Comparison of ENCODE assay signal across 10 mouse cellular contexts in the genomic region with DNA sequence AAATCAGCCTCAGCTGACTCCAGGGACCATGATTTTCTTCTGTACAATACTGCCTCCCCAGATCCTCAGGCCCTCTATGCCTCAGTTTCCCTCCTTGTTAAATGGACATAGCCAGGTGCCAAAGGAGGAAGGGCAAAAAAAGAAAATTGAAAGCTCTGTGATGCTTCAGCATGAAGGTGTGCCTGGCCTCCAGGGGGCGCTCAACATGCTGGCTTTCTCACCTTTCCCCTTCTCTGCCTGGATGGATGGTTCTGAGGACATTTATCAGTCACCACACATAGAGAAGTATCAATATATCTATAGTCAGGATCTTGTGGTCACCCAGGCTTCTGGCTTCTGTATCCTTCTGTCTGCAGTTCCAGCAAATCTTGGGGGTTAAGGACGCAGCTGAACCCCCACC. TPM values are rescaled to one million over a fixed set of nuclear protein-coding genes. Genes with fewer than 3 reads are reported as not detected.
DNase-seq lines count a peak whose midpoint lies in the region; ATAC-seq and TF ChIP-seq lines count a peak whose summit lies in the region.
"Had no signal": no experiment of that assay in that cellular context is flagged by ENCODE, and none has a peak within 500 bp of the region (broad histone marks: within the 10 kb centered on the region; RNA-seq: fewer than 3 reads in every experiment).

No protein-coding gene starts in this region.

- WGBS in hindbrain, postnatal 0 days, result 43% methylated on average over 2 of the region's 2 CpGs
- 42% methylated on average over 2 of the region's 2 CpGs for WGBS in hindbrain, embryonic 12.5 days
- WGBS in limb, embryonic 11.5 days, result 42% methylated on average over 2 of the region's 2 CpGs

- no peak overlapping the region for H3K4me3 ChIP-seq in hindbrain, postnatal 0 days (ENCODE audit: low read length)
- H3K4me3 ChIP-seq in hindbrain, embryonic 12.5 days, result no peak overlapping the region
- 0 out of 2 replicates have a peak overlapping the region, but pooled peaks have one; percentile 50 for H3K4me3 ChIP-seq in E14TG2a.4 (replicated peaks; ENCODE audit: low read length)
- H3K4me3 ChIP-seq in limb, embryonic 11.5 days (ENCODE audit: low read depth, low read length), result no peak overlapping the region
- H3K4me3 ChIP-seq: embryonic facial prominence, embryonic 12.5 days; limb, embryonic 15.5 days had no signal

- DNase-seq in hindbrain, postnatal 0 days (ENCODE audit: low spot score), result peak; percentile 25
- DNase-seq in brain, embryonic 14.5 days (ENCODE audit: low read depth), result peak; percentile 37
- DNase-seq in gastrocnemius, adult 18-20 months (ENCODE audit: low spot score), result peak; percentile 62
- DNase-seq in limb, embryonic 11.5 days (ENCODE audit: low spot score), result peak; percentile 74
- peak; percentile 30 for DNase-seq in retina, adult 2 months (ENCODE audit: low read depth, low spot score)
- peak; percentile 41 for DNase-seq in urinary bladder, adult 2 months (ENCODE audit: low spot score)

- ATAC-seq in hindbrain, postnatal 0 days, result no peak
- ATAC-seq in hindbrain, embryonic 12.5 days (ENCODE audit: low FRiP score), result no peak
- no peak for ATAC-seq in limb, embryonic 11.5 days (ENCODE audit: insufficient number of reproducible peaks, low FRiP score, low TSS enrichment, low read depth)

- no peaks in the 10 kb centered on the region for H3K9me3 ChIP-seq in hindbrain, postnatal 0 days (ENCODE audit: low read length)
- peaks cover 5% of the 10 kb centered on the region for H3K9me3 ChIP-seq in hindbrain, embryonic 12.5 days (replicated peaks)
- H3K9me3 ChIP-seq in E14TG2a.4 (ENCODE audit: low read length), result no peaks in the 10 kb centered on the region
- H3K9me3 ChIP-seq in limb, embryonic 11.5 days (ENCODE audit: control insufficient read depth, low read length), result no peaks in the 10 kb centered on the region
- H3K9me3 ChIP-seq: embryonic facial prominence, embryonic 12.5 days; limb, embryonic 15.5 days had no signal

- no peak for TF ChIP-seq POLR2A in brain, embryonic 14.5 days (IDR thresholded peaks at IDR 0.05; ENCODE audit: borderline replicate concordance, extremely low read depth, insufficient read depth, insufficient read length, poor library complexity, severe bottlenecking)

- no peaks in the 10 kb centered on the region for H3K27me3 ChIP-seq in hindbrain, postnatal 0 days (ENCODE audit: insufficient read depth, low read length)
- H3K27me3 ChIP-seq in hindbrain, embryonic 12.5 days, result no peaks in the 10 kb centered on the region
- 0 out of 2 replicates have a peak, but pooled peaks cover 3% of the 10 kb centered on the region for H3K27me3 ChIP-seq in E14TG2a.4 (ENCODE audit: insufficient read depth, low read length)
- no peaks in the 10 kb centered on the region for H3K27me3 ChIP-seq in limb, embryonic 11.5 days (ENCODE audit: control insufficient read depth, insufficient read depth, low read length)
- H3K27me3 ChIP-seq: embryonic facial prominence, embryonic 12.5 days; limb, embryonic 15.5 days had no signal

- no peak overlapping the region for H3K9ac ChIP-seq in hindbrain, postnatal 0 days (replicated peaks; ENCODE audit: low read length)
- no peak overlapping the region for H3K9ac ChIP-seq in hindbrain, embryonic 12.5 days
- no peak overlapping the region for H3K9ac ChIP-seq in limb, embryonic 11.5 days (ENCODE audit: low read length)
- H3K9ac ChIP-seq: embryonic facial prominence, embryonic 12.5 days; limb, embryonic 15.5 days had no signal

- no peak overlapping the region for H3K27ac ChIP-seq in hindbrain, postnatal 0 days
- no peak overlapping the region for H3K27ac ChIP-seq in hindbrain, embryonic 12.5 days
- H3K27ac ChIP-seq in limb, embryonic 11.5 days (replicated peaks; ENCODE audit: low read depth, low read length), result no peak overlapping the region
- H3K27ac ChIP-seq: embryonic facial prominence, embryonic 12.5 days; limb, embryonic 15.5 days had no signal

- no peaks in the 10 kb centered on the region; the same call in 1 of the 2 replicates for H3K4me1 ChIP-seq in hindbrain, postnatal 0 days (ENCODE audit: insufficient read depth, low read length)
- peaks cover 6% of the 10 kb centered on the region for H3K4me1 ChIP-seq in hindbrain, embryonic 12.5 days
- H3K4me1 ChIP-seq in E14TG2a.4 (replicated peaks; ENCODE audit: low read depth, low read length), result peaks cover 16% of the 10 kb centered on the region
- H3K4me1 ChIP-seq in limb, embryonic 11.5 days (ENCODE audit: control insufficient read depth, insufficient read depth, low read length), result 0 out of 2 replicates have a peak, but pooled peaks cover 3% of the 10 kb centered on the region

- H3K36me3 ChIP-seq in hindbrain, postnatal 0 days (ENCODE audit: insufficient read depth, low read length), result no peaks in the 10 kb centered on the region
- no peaks in the 10 kb centered on the region for H3K36me3 ChIP-seq in hindbrain, embryonic 12.5 days
- no peaks in the 10 kb centered on the region for H3K36me3 ChIP-seq in E14TG2a.4 (ENCODE audit: insufficient read depth, low read length)
- no peaks in the 10 kb centered on the region for H3K36me3 ChIP-seq in limb, embryonic 11.5 days (ENCODE audit: control insufficient read depth, insufficient read depth, low read length)
- H3K36me3 ChIP-seq: embryonic facial prominence, embryonic 12.5 days; limb, embryonic 15.5 days had no signal

- H3K4me2 ChIP-seq in hindbrain, postnatal 0 days (ENCODE audit: low read depth, low read length), result no peak overlapping the region
- no peak overlapping the region for H3K4me2 ChIP-seq in hindbrain, embryonic 12.5 days (replicated peaks)
- H3K4me2 ChIP-seq in limb, embryonic 11.5 days (ENCODE audit: low read depth, severe bottlenecking), result no peak overlapping the region
- H3K4me2 ChIP-seq: embryonic facial prominence, embryonic 12.5 days; limb, embryonic 15.5 days had no signal

- peak; percentile 76 for TF ChIP-seq CTCF in hindbrain, postnatal 0 days (IDR thresholded peaks at IDR 0.05; ENCODE audit: low read depth)
- TF ChIP-seq CTCF in E14TG2a.4 (conservative IDR thresholded peaks at IDR 0.05; ENCODE audit: low read length), result peak; percentile 95
- peak; percentile 75 for TF ChIP-seq CTCF in brain, embryonic 14.5 days (IDR thresholded peaks at IDR 0.05; ENCODE audit: borderline replicate concordance, extremely low read depth, insufficient read depth, insufficient read length)

RNA-seq across cellular contexts. Expression of a gene that starts 49.3 kb away (rescaled TPM):
- total RNA-seq in hindbrain, postnatal 0 days (2014; rRNA removed), result 27.6 and 28.1 TPM in 2 replicates
- polyA plus RNA-seq in hindbrain, postnatal 0 days (2015; fragmentation: Nextera tagmentation; extraction: Ambion mirVana), result 59.0 and 67.6 TPM in 2 replicates
- 175 and 198 TPM in 2 replicates for polyA plus RNA-seq in hindbrain, embryonic 12.5 days (2016; fragmentation: Nextera tagmentation; extraction: Ambion mirVana)
- 32.9 and 46.2 TPM in 2 replicates for polyA plus RNA-seq in brain, embryonic 14.5 days (2012; rRNA removed)
- 10 to 100 TPM; 23.3 to 35.0 TPM for total RNA-seq in gastrocnemius, adult 18-20 months (2021)
- polyA plus RNA-seq in limb, embryonic 11.5 days (2014; fragmentation: Nextera tagmentation; extraction: Ambion mirVana), result 155 and 167 TPM in 2 replicates
- polyA plus RNA-seq in urinary bladder, adult 2 months (2012; rRNA removed), result 895 and 1,547 TPM in 2 replicates
